Mouse (Mus musculus): ENCODE results near the gene Tmem38a.
A peak's percentile ranks its signal among the peaks of the same experiment; 100 is the strongest.

Tmem38a gene

GRCm38 (mm10) chr8:72584390-72584789, 12.5 kb downstream of the Tmem38a start:
- no peak for DNase-seq (ENCODE audit: low spot score)

GRCm38 (mm10) chr8:72587806-72588205, 16.0 kb downstream of the Tmem38a start:
- DNase-seq (ENCODE audit: low spot score): no peak

- no peak for DNase-seq (ENCODE audit: low spot score)
Observed at GRCm38 (mm10) chr8:72588865-72589264, 17.0 kb downstream of the Tmem38a start.

- DNase-seq (ENCODE audit: low spot score): no peak
Observed at GRCm38 (mm10) chr8:72589286-72589685, 17.4 kb downstream of the Tmem38a start.

GRCm38 (mm10) chr8:72590198-72590597, 18.3 kb downstream of the Tmem38a start:
- peak; percentile 46 for DNase-seq (ENCODE audit: low spot score)
